Mouse (Mus musculus) kidney, adult 2 months (tissue): ENCODE measurements around the gene Rsbn1l.

Source experiments
- CTCF ChIP-seq: fragments of 200-500 bp; conservative IDR thresholded peaks from 2 replicates; pipeline ENCODE4 v1.5.1; 2011; ENCODE audit warnings: low read depth, mild to moderate bottlenecking, control low read depth, low read length, moderate library complexity, mixed read lengths; ENCODE audit not compliant: insufficient read depth, insufficient read length
- POLR2A ChIP-seq: fragments of 200-500 bp; IDR thresholded peaks from one replicate; pipeline ENCODE4 v1.6.1; 2011; ENCODE audit warnings: low read depth, low read length, control low read depth

- TF ChIP-seq CTCF (no peak), POLR2A (no peak)
Observed at GRCm38 (mm10) chr5:20897446-20898167, 58.6 kb downstream of the Rsbn1l start.
